Mouse (Mus musculus): ENCODE measurements at regions not wholly inside any gene's neighbourhood (a gene's known extent, or its start where the extent isn't known, plus 50 kb on each side); places are given as distances from the start of the nearest gene placed in this dataset.

DNA sequence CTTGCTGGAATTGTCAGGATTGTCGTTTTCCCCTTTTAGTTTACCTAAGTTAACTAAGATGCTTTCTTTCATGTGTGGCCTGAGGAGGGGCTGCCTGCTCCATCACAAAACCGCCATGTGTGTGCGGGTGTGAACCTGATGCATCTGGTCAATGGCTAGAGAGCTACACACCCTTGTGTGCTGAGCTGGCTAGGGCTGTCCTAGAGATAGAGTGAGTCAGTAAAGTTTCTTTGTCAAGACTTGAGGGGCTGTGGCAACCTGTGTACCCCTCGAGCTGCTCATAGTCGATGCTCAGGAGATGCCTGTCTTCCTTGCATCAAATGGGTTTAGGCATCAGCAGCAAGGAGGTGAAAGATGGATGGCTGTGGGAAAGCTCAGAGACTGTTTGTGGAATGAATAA is 147.1 kb upstream of the Rtl1 start:
- no peaks in the 10 kb centered on the region; the same call in 1 of the 2 replicates for H3K27me3 ChIP-seq (ENCODE audit: insufficient read depth, low read length)
- DNase-seq (ENCODE audit: low spot score), result no peak
- no peak for ATAC-seq (ENCODE audit: extremely low read depth, insufficient number of reproducible peaks, low FRiP score, poor library complexity, severe bottlenecking)
- no peak overlapping the region for H3K4me3 ChIP-seq (ENCODE audit: low read depth, low read length)
- H3K4me1 ChIP-seq (ENCODE audit: insufficient read depth, low read depth, low read length), result no peaks in the 10 kb centered on the region
- no peak for TF ChIP-seq GATA1 (IDR thresholded peaks at IDR 0.05; ENCODE audit: borderline replicate concordance, low read length)
- TF ChIP-seq GATA2 (IDR thresholded peaks at IDR 0.05; ENCODE audit: borderline replicate concordance, low read depth, low read length), result no peak
- no peaks in the 10 kb centered on the region for H3K36me3 ChIP-seq (replicated peaks)
- peaks cover 93% of the 10 kb centered on the region for H3K9me3 ChIP-seq (replicated peaks)

- H3K36me3 ChIP-seq (replicated peaks), result no peaks in the 10 kb centered on the region
- H3K9me3 ChIP-seq (replicated peaks), result peaks cover 91% of the 10 kb centered on the region
- peak overlapping the region; percentile 15 for H3K4me3 ChIP-seq (ENCODE audit: low read depth, low read length)
- ATAC-seq (ENCODE audit: extremely low read depth, insufficient number of reproducible peaks, low FRiP score, poor library complexity, severe bottlenecking) (no peak), DNase-seq (ENCODE audit: low spot score) (no peak)
- H3K27me3 ChIP-seq (ENCODE audit: insufficient read depth, low read length), result no peaks in the 10 kb centered on the region; the same call in 1 of the 2 replicates
- no peaks in the 10 kb centered on the region for H3K4me1 ChIP-seq (ENCODE audit: insufficient read depth, low read depth, low read length)
- no peak for TF ChIP-seq GATA2 (IDR thresholded peaks at IDR 0.05; ENCODE audit: borderline replicate concordance, low read depth, low read length)
- TF ChIP-seq GATA1 (IDR thresholded peaks at IDR 0.05; ENCODE audit: borderline replicate concordance, low read length), result no peak
- no peak for TF ChIP-seq POLR2AphosphoS5 (IDR thresholded peaks at IDR 0.05; ENCODE audit: insufficient replicate concordance, low read depth, low read length)
- TF ChIP-seq CTCF (IDR thresholded peaks at IDR 0.05; ENCODE audit: low read depth, low read length), result no peak
- no peak for TF ChIP-seq TAL1 (conservative IDR thresholded peaks at IDR 0.05; ENCODE audit: low read depth, low read length)
These were observed 147.6 kb upstream of the Rtl1 start for GRCm38 (mm10) chr12:109747776-109748175.

GRCm38 (mm10) chr12:109748326-109749059 is 148.4 kb upstream of the Rtl1 start:
- ATAC-seq (ENCODE audit: extremely low read depth, insufficient number of reproducible peaks, low FRiP score, poor library complexity, severe bottlenecking) (no peak), DNase-seq (ENCODE audit: low spot score) (no peak)
- H3K4me1 ChIP-seq (ENCODE audit: insufficient read depth, low read depth, low read length), result no peaks in the 10 kb centered on the region
- H3K36me3 ChIP-seq (replicated peaks), result no peaks in the 10 kb centered on the region
- TF ChIP-seq TAL1 (conservative IDR thresholded peaks at IDR 0.05; ENCODE audit: low read depth, low read length) (no peak), POLR2AphosphoS5 (IDR thresholded peaks at IDR 0.05; ENCODE audit: insufficient replicate concordance, low read depth, low read length) (no peak), CTCF (IDR thresholded peaks at IDR 0.05; ENCODE audit: low read depth, low read length) (no peak), GATA1 (IDR thresholded peaks at IDR 0.05; ENCODE audit: borderline replicate concordance, low read length) (no peak), GATA2 (IDR thresholded peaks at IDR 0.05; ENCODE audit: borderline replicate concordance, low read depth, low read length) (no peak)
- H3K4me3 ChIP-seq (ENCODE audit: low read depth, low read length), result no peak overlapping the region
- peaks cover 89% of the 10 kb centered on the region for H3K9me3 ChIP-seq (replicated peaks)
- no peaks in the 10 kb centered on the region; the same call in 1 of the 2 replicates for H3K27me3 ChIP-seq (ENCODE audit: insufficient read depth, low read length)

- Histone ChIP-seq H3K4me1 (ENCODE audit: insufficient read depth, low read depth, low read length) (no peaks in the 10 kb centered on the region), H3K9me3 (replicated peaks) (peaks cover 86% of the 10 kb centered on the region), H3K4me3 (ENCODE audit: low read depth, low read length) (no peak overlapping the region), H3K36me3 (replicated peaks) (no peaks in the 10 kb centered on the region), H3K27me3 (ENCODE audit: insufficient read depth, low read length) (no peaks in the 10 kb centered on the region)
- DNase-seq (ENCODE audit: low spot score) (no peak), ATAC-seq (ENCODE audit: extremely low read depth, insufficient number of reproducible peaks, low FRiP score, poor library complexity, severe bottlenecking) (no peak)
- TF ChIP-seq TAL1 (conservative IDR thresholded peaks at IDR 0.05; ENCODE audit: low read depth, low read length) (no peak), GATA2 (IDR thresholded peaks at IDR 0.05; ENCODE audit: borderline replicate concordance, low read depth, low read length) (no peak), GATA1 (IDR thresholded peaks at IDR 0.05; ENCODE audit: borderline replicate concordance, low read length) (no peak), POLR2AphosphoS5 (IDR thresholded peaks at IDR 0.05; ENCODE audit: insufficient replicate concordance, low read depth, low read length) (no peak), CTCF (IDR thresholded peaks at IDR 0.05; ENCODE audit: low read depth, low read length) (no peak)
These were observed 149.1 kb upstream of the Rtl1 start for GRCm38 (mm10) chr12:109749256-109749655.

DNA sequence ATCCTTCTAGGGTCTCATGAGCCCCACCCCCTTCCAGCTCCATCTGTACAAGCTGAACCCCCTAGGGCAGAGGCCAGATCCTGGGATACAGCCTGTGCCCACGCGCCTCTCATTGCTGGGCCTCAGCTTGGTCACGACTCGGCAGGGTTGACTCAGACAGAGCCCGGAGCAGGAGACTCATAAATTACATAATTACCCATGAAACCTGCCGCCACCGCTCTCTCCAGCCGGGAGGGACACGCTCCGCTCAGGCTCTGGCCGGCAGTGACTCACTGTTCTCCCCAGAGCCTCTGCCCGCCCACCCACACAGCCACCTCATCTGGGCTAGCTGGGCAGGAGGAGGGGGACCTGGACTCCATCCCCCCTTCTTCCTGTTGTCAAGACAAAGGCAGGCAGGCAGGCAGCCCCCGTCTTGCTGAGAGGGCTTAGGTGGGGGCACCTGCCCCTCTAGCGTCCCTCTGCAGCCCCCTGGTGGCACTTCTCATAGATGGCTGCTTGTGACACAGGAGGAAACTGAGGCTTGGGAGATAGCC is 149.6 kb upstream of the Rtl1 start:
- Histone ChIP-seq H3K4me3 (ENCODE audit: low read depth, low read length) (no peak overlapping the region; the same call in 1 of the 2 replicates), H3K27me3 (ENCODE audit: insufficient read depth, low read length) (no peaks in the 10 kb centered on the region), H3K9me3 (replicated peaks) (peaks cover 87% of the 10 kb centered on the region), H3K36me3 (replicated peaks) (no peaks in the 10 kb centered on the region), H3K4me1 (ENCODE audit: insufficient read depth, low read depth, low read length) (no peaks in the 10 kb centered on the region)
- TF ChIP-seq CTCF (IDR thresholded peaks at IDR 0.05; ENCODE audit: low read depth, low read length), result no peak
- TF ChIP-seq TAL1 (conservative IDR thresholded peaks at IDR 0.05; ENCODE audit: low read depth, low read length), result no peak
- no peak for TF ChIP-seq POLR2AphosphoS5 (IDR thresholded peaks at IDR 0.05; ENCODE audit: insufficient replicate concordance, low read depth, low read length)
- no peak for TF ChIP-seq GATA1 (IDR thresholded peaks at IDR 0.05; ENCODE audit: borderline replicate concordance, low read length)
- no peak for TF ChIP-seq GATA2 (IDR thresholded peaks at IDR 0.05; ENCODE audit: borderline replicate concordance, low read depth, low read length)
- ATAC-seq (ENCODE audit: extremely low read depth, insufficient number of reproducible peaks, low FRiP score, poor library complexity, severe bottlenecking), result no peak
- no peak for DNase-seq (ENCODE audit: low spot score)

GRCm38 (mm10) chr12:109754986-109755385 is 154.9 kb upstream of the Rtl1 start:
- Histone ChIP-seq H3K9me3 (replicated peaks) (peaks cover 66% of the 10 kb centered on the region), H3K36me3 (replicated peaks) (no peaks in the 10 kb centered on the region), H3K4me1 (ENCODE audit: insufficient read depth, low read depth, low read length) (no peaks in the 10 kb centered on the region), H3K4me3 (ENCODE audit: low read depth, low read length) (no peak overlapping the region), H3K27me3 (ENCODE audit: insufficient read depth, low read length) (no peaks in the 10 kb centered on the region)
- DNase-seq (ENCODE audit: low spot score), result no peak
- ATAC-seq (ENCODE audit: extremely low read depth, insufficient number of reproducible peaks, low FRiP score, poor library complexity, severe bottlenecking), result no peak
- TF ChIP-seq GATA2 (IDR thresholded peaks at IDR 0.05; ENCODE audit: borderline replicate concordance, low read depth, low read length) (no peak), GATA1 (IDR thresholded peaks at IDR 0.05; ENCODE audit: borderline replicate concordance, low read length) (no peak), POLR2AphosphoS5 (IDR thresholded peaks at IDR 0.05; ENCODE audit: insufficient replicate concordance, low read depth, low read length) (no peak), TAL1 (conservative IDR thresholded peaks at IDR 0.05; ENCODE audit: low read depth, low read length) (no peak)
